Mouse (Mus musculus) WW6 (cell line): ENCODE results near the gene Wnt10a.

Experiments
- DNase-seq: peaks from one replicate; pipeline ENCODE4 v3.0.0-alpha.2; 2013; ENCODE audit warnings: low read depth, low spot score

Gene Wnt10a

DNA sequence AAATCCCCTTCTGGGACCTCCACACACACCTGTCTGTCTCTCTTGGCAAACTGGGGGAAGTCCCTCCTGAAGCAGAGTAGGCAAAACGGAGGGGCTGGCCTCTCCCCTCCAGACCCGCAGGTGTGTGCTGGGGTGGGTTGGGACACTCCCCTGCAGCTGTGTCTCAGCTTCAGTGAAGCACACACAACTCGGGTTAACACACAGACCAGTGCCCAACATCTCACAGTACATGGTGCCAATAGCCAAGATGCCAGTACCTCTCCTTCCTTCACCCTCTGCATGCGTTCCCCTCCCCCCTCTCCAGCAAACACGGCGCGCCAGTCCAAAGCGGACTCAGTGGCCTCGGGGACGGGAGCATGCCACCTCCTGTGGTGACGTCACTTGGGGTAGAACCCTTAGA is at the start of gene Wnt10a:
TSS of gene Wnt10a (plus strand) at position 268 of the 400 bp plus-strand sequence.
- no peak for DNase-seq

DNA sequence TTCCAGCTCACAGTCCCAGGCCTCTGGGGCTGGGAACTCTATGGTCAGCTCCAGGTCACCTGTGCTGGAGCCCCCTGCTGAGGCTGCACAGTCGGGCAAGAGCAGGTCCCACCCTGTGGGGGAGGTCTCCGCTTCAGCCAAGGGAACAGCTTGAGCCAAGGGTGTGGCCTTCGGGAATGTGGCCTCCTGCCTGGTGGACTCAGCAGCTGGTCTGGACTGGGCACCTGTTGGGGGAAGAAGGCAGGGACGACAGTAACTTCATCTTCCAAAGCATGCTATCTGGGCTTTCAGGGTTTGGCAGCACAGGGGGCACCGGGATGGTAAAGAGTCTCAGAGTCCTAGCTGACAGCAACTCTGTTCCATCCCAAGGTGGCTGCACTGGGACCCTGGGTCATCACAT is 44.0 kb upstream of the Wnt10a start:
- DNase-seq: no peak

DNA sequence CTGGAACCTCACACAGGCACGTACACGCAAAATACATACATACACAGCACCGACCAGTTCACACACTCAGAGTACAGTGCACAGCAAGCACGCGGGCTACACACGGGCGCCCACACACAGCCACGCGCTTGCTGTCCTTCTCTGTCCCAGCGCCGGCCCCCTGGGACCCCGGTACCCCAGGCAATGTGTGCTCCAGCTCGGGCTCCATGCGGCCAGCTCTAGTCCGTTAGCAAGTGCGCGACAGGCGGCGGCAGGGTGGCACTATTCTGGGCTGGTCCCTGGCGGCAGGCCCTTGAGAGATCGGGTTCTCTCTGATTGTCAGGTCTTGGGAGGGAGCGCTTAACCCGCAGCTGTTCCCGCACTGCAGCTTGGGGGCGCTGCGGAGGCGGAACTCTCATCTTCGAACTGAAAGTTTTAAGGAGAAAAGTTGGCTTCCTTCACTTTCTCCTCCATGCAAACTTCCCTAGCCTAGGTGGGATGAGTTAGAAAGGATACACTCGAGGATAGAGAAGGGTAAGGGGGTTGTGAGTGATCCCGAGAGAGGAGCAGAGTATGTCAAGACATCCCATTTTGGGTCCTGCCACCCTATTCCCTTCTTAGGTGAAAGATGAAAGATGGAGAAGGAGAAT is 42.6 kb upstream of the Wnt10a start, which contains the start of gene Prkag3:
TSS of gene Prkag3 (minus strand) at position 579 of the 629 bp plus-strand sequence.
- no peak for DNase-seq

DNA sequence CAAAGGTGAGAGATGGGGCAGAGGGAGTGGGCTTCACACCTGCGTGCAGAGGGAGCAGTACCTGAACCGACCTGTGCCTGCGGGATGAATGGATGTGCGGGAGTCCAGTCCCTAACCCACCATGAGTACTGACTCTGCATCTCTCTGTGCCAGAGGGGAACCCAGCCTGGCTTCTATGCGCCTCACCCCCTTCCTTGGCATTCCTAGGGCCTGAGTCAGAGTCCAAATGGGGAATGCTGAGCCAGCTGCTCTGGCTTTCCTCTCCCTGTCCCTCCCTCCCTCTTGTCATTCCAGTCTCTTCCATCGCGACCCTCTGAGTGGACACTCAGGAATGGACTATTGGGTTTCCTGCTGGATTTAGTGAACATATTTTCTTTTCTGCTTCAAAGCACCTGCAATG is 42.0 kb upstream of the Wnt10a start:
- DNase-seq: no peak

DNA sequence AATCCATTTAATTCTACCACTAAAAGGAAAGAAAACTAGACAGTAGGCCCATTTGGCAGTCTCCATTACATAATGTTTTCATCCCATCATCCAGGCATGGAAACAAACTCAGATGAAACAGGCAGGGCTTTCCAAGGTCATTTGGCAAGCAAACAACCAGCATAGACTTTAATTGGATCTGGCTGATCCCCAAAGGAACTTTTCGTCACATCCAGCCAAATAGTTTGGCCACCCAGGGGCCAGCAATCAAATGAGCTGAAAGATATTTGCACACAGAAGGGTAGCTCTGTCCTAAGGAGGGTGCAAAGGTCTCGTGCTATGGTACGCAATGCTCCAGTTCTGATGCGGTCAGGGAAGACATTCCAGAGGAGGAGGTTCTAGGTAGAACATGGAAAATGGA is 40.6 kb upstream of the Wnt10a start:
- no peak for DNase-seq

DNA sequence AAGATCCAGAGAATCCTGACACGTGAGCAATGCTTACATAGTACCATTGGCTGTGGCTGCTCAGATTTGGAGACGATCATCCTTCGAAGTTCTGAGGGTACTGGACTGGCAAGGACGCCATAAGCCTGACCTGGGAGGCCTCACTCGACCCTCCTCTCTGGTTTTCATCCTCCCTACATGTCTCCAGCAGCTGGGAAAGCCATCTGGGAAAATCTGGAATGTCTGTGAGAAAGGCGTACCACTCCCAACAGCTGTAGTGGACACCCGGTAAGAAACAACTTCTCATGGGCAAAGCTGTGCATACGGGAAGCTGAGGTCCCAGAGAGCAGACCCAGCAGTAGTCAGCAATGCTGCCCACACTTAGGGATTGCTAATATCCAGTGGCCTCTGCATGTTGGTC is 39.2 kb upstream of the Wnt10a start:
- DNase-seq: no peak

DNA sequence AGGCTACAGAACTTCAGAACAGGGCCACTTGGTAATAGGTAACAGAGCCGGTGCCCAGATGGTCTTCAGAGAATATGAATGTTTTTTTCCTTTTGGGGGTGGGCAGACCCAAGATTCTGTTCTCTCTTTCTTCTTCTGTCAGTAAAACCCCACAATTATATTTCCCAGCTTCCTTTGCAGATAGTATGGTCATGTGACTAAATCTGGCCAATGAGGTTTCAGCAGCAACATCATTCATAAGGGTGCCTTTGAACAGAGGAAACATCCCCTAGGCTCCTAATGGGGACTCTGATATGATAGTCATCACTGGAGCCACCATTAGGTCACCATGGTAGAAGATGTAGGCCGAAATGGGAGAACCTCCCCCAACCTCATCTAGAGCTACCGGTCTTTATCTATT is 38.5 kb upstream of the Wnt10a start:
- no peak for DNase-seq

DNA sequence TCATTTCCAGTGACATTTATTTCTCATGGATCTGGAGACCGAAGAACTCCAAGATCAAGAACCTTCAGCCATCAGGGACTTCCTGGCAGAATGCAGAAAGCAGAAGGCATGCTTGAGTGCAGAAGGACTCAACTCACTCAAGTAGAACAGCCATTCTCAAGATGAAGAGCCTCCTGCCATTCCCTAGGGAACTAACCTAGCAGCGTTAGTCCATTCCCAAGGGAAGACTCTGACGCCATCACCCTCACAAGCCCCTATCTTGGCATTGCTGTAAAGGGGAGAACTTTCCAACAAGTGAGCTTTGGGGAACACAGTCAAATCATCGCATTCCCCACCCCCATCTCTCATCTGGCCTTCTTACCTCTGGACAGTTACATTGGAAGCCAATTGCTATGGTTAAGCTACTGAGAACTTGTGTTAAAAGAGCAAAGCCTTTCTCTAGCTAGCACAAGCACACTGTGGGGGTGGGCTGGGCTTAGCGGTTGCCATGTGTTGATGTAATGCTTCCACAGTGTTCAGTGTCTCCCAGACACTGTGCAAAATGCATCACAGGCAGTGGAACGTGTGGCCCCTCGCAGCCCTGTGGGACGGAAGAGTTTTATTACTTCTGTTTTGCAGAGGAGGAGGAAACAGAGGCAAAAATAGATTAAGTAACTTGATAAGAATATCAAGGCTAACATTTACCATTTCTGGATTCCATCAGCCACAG is 37.9 kb upstream of the Wnt10a start:
- DNase-seq: no peak

DNA sequence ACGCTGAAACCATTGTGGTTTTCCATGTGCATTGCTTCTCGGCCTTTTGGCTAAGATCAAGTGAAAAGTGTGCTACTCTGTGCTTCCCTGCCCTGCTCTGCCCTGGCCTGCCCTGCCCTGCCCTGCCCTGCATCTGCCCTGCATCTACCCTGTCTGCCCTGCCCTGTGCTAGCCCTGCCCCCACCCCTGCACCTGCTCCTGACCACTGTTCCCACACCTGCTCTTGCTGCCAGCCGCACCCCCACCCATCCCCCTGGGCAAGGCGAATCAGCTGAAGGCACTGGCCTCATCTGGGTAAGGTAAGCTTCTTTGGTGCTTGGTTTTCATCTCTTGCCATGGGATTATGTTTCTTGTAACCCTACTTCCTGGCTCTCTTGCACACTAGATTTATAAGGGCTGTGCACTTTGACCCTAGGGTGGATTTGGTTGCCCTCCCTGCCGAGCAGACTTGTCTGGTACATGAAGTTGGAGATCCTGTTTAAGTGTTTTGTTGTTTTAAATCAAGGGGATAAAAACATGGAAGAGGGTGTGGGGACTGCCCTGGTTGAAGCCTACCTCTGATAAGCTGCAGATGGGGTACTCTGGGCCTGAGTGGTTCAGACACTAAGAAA is 37.0 kb upstream of the Wnt10a start:
- DNase-seq: no peak

DNA sequence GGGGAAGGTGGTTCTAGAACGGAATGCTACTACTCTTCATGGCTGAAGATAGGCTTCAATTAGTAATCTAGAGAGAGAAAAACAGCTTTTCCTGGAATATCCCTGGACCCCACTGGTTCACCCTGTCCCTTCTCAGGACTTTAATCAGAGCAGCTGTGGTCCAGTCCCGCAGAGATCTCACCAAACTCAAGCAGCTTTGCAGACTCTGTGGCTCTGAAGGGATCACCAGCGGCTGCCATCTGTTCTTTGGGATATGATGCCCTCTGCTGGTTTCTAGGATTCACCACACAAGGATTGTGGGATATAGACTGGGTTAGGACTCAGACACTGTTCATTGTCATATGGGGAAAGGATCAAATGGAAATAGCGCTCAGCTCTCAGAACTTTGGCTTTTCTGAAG is 31.5 kb upstream of the Wnt10a start:
- DNase-seq: no peak

DNA sequence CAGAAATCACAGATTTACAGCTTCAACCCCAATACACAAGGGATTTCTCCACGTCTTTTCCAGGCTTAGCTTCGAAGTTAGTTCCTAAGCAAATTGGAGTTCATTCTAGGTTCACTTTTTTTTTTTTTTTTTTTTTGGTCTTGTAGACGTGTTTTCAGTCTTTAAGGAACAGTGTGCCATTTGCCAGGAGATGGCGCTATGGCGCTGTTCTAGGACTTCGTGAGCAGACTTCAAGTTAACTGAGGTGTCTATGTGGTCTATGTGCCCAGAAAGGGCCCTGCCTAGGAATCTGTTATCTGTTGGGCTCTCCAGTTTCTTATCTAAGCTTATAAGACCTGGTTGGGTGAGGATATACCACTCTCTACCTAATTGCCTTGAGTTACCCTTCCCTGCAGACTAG is 28.2 kb upstream of the Wnt10a start:
- peak; percentile 75 for DNase-seq

DNA sequence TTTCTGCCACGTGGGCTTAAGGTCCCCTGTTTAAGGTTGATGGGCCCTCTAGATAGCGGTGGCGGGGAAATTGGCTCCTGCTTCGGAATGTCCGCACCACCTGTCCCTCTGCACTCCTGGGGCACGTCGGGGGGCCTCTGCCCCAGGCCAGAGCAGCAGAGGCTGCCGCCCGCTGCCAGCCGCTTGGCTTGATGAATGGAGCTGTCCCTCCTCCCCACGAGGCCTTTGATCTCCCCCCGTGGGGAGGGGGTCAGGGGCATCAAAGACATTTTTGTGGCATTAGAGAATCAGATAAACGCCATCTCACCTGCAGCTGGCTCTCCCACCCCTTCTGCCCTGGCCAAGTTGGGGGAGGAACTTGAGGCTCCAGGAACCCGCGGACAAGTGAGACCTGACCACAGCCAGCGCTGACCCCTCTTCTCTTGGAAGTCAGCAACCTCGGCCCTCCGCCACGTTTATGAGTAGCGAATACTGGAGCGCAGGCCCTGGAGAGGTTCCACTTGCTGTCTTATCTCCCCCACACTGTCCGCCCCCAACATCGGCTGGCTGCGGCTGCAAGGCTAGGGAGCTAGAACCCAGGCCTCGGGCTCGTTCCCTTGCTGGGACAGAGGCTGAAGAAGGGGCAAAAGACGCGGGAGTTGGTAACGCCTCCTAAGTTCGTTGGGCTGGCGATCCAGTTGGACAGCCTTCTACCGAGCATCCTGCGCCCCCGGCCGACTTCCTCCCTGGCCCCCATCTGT is 20.4 kb upstream of the Wnt10a start:
- no peak for DNase-seq

DNA sequence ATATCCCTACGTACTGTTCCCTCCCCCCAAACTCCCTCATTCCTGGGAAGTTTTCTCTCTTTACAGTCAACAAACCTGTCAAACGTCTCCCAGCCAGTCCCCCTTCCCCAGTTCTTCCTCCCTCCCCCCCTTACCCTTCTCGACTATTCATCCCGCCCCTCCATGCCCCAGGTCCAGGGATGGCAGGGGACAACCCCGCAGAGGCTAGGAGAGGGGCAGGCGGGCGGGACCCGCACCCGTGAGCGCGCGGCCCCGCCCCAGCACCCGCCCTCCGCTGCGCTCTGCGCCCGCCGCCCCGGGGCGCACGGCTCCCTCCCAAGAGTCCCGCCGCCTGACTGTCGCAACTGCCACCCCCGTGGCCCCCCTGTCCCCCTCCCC is 19.9 kb upstream of the Wnt10a start:
- DNase-seq: no peak

DNA sequence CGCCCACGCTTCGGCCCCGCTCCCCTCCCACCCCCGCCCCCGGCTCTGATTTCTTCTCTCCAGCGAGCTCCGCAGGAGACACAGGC is 19.6 kb upstream of the Wnt10a start, which contains the start of gene Wnt6:
TSS of gene Wnt6 (plus strand) at position 48 of the 86 bp plus-strand sequence.
- no peak for DNase-seq

DNA sequence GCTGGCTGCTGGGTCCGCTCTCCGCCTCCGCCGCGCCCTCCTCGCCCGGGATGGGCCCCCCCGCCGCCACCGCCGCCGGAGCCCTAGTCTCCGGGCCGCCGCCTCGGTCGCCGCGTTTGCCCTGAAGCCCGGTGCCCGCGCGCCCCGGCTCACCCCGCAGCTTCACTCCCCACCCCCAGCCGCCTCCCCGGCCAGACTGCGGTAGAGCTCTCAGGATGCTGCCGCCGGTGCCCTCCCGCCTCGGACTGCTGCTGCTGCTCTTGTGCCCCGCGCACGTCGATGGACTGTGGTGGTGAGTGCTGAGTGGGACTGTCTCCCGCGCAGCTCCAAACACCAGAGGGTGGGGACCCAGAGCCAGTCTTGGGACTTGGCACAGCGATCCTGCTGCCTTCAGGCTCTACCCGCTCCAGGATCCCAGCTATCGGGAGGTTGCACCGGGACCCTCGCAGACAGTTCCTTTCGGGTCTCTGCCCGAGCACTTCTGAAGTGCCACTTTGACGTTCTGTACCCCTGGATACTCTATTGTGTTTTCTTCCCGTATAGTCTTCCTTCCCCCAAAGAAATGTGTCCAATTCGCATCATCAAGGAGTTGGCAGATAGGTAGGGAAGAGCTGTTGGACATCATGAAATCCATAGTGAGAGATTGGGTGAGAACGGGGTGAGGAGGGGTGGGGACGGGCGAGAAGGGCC is 19.2 kb upstream of the Wnt10a start:
- no peak for DNase-seq

DNA sequence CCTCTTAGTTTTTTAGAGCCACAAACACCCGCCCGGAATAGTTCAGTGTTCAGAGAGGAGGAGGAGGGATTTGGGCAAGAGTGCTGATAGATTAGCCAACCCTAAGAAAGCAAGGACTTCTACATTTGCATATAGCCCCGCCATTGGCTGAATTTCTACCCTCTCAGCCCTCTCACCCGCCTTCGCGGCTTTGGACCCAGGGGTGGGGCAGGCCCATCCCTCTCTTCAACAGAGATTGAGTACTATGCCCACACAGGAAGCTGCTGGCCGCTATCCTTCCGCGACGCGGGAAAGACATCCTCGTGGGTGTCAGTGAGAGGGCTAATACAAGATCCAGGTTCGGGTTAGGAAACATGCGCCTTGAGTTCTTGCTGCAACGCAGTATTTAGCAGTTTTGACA is 18.2 kb upstream of the Wnt10a start:
- DNase-seq: no peak

DNA sequence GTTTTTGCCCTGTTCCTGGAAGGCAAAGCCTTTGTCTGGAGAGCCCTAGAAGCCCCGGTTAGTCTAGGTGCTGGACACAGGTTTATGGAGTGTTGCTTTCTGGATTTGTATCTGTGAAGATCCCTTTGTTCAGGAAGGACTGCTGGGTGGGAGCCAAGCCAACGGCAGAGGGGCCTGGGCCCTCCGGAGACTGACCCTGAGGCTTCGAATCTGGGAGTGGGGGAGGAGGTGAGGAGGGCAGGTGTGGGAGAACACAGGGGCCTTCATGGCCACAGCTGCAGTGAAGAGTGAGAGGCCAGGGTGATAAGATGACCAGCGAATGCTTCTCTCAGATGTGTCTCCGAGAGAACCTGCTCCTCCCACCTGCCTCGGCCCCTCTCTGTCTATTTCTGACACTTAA is 17.3 kb upstream of the Wnt10a start:
- no peak for DNase-seq

DNA sequence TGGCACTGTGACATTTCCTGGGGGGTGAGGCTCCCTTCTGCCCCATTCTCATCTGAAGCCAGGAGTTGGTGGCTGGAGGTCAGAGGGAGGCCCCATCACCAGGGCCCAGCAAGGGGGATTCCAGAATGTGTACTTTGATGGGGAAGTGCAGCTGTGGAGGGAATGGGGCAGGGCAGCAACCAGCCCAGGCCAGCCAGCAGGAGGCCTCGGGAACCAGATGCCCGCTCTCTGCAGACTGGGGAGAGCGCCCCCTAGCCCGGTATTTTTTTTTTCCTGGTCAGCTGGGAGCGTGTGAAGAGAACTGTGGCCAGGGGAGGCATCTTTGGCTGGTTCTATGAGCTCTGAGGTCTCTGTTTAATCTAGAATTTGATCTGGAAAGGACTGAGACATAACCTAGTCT is 15.5 kb upstream of the Wnt10a start:
- no peak for DNase-seq

DNA sequence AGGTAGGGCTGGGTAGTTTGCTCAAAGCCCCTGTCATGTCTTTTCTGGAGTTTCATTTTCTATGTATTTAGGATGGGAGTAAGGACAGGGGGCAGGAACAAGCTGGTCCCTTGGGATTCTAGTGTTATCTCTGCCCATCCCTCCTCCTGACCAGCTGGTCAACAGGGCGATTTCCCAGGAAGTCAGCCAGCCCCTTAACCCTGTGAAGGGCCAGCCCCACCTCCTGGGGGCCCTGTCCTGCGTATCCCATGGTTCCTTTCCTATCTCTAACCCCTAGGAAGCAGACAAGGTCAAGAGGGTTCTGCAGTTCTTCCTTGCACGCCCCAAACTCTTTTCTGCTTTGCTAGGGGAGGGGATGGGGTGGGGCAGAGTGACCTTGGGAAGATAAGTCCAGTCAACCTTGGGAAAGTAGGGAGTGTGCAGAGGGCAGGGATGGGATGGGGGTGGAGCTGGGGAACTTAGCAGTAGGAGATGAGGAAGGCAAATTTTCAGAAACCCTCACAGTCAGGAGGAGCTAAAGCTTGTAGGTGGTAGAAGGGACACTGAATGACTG is 12.3 kb upstream of the Wnt10a start:
- DNase-seq: no peak

DNA sequence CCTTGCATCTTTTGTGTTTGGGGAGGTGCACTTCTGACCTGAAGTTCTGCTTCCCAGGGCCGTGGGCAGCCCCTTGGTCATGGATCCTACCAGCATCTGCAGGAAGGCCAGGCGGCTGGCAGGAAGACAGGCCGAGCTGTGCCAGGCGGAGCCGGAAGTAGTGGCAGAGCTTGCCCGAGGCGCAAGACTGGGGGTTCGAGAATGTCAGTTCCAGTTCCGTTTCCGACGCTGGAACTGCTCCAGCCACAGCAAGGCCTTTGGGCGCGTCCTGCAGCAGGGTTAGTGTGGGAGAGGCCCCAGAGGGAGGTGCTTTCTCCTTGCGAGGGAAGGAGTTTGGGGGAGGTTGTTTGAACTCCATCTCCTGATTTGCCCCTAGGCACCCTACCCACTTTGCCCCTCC is 9.3 kb upstream of the Wnt10a start:
- no peak for DNase-seq

DNA sequence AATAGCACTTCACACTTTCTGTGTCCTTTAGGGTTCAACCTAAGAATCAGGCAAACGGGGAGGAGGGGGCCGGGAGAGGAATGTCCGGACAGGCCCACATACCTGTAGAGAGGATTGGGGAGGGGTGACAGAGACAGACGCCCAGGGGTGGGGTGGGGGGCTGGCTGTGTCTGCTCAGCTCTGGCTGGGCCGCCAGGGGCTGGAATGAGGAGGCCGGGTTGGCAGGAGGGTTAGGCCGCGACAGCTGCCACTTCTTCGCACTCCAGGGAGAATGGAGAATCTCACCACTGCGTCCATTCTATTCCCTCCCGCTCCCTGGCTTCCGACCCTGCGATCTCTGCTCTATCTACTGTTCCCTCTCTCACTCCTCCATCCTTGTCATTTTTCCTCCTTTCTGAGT is 7.8 kb upstream of the Wnt10a start:
- no peak for DNase-seq
